Mouse (Mus musculus) cortical plate, adult 2 months (tissue): ENCODE results near the gene Trpv3.

ENCODE experiments used
- CTCF ChIP-seq: fragments of 200-500 bp; IDR thresholded peaks from 2 replicates; pipeline ENCODE4 v1.5.1; 2011; ENCODE audit warnings: mild to moderate bottlenecking, control low read depth, low read length; ENCODE audit not compliant: insufficient read depth; ENCODE audit errors: extremely low read depth
- POLR2A ChIP-seq: fragments of 200-500 bp; IDR thresholded peaks from 2 replicates; pipeline ENCODE4 v1.6.1; 2011; ENCODE audit warnings: mild to moderate bottlenecking, low read length, control low read depth; ENCODE audit not compliant: insufficient read depth; ENCODE audit errors: extremely low read depth

DNA sequence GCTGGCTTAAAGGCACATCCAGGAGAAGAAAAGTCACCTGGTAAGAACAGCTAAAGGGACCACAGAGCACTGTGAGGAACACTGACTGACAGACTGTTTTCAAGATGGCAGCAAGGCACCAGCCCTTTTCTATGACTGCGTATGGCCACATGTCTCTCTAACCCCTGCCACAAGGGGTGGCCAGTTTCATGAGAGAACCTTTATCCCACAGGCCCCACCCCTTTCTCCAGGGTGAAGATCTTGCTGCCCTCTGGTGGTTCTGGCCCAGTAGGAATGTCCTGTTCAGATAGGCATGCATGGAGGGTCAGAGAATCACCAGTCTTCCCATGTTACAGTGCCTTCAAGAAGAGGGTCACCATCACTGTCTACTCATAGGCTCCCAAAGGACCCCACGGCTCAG is 43.2 kb upstream of the Trpv3 start:
- TF ChIP-seq CTCF: 0 out of 2 replicates have a peak, but pooled peaks have one; percentile 19
- no peak for TF ChIP-seq POLR2A
